Mouse (Mus musculus): ENCODE measurements around the gene Mtmr4. TPM values are rescaled to one million over a fixed set of nuclear protein-coding genes. Genes with fewer than 3 reads are reported as not detected.

Mtmr4 gene
- total RNA-seq, 2 experiments from 2014 or later: 91.7 to 96.4 TPM

GRCm38 (mm10) chr11:87581161-87581865 lies 10.6 kb upstream of the Mtmr4 start:
- no peak for DNase-seq (ENCODE audit: low spot score in 2 of 2)

GRCm38 (mm10) chr11:87581933-87582710 lies 9.8 kb upstream of the Mtmr4 start:
- DNase-seq (ENCODE audit: low spot score in 2 of 2): peak; percentile 51 to 73

- no peak for DNase-seq (ENCODE audit: low spot score in 2 of 2)
These were observed 8.5 kb upstream of the Mtmr4 start for GRCm38 (mm10) chr11:87583291-87584034.

GRCm38 (mm10) chr11:87584711-87585505 lies 7.1 kb upstream of the Mtmr4 start:
- DNase-seq (ENCODE audit: low spot score in 2 of 2): no peak

- no peak for DNase-seq (ENCODE audit: low spot score in 2 of 2)
These were observed 4.6 kb upstream of the Mtmr4 start for GRCm38 (mm10) chr11:87587211-87587874.

GRCm38 (mm10) chr11:87589605-87590004 lies 2.4 kb upstream of the Mtmr4 start:
- DNase-seq (ENCODE audit: low spot score in 2 of 2): no peak

GRCm38 (mm10) chr11:87590841-87591525 lies 979 bp upstream of the Mtmr4 start:
- peak in 1 of 2 experiments; percentile 54 for DNase-seq (ENCODE audit: low spot score in 2 of 2)

- no peak for DNase-seq (ENCODE audit: low spot score in 2 of 2)
These were observed 363 bp downstream of the Mtmr4 start for GRCm38 (mm10) chr11:87592354-87592695.

GRCm38 (mm10) chr11:87592713-87593598 lies 994 bp downstream of the Mtmr4 start:
- no peak for DNase-seq (ENCODE audit: low spot score in 2 of 2)

GRCm38 (mm10) chr11:87595327-87595841 lies 3.4 kb downstream of the Mtmr4 start:
- peak; percentile 83 to 87 for DNase-seq (ENCODE audit: low spot score in 2 of 2)

GRCm38 (mm10) chr11:87595976-87596375 lies 4.0 kb downstream of the Mtmr4 start:
- peak in 1 of 2 experiments; percentile 47 for DNase-seq (ENCODE audit: low spot score in 2 of 2)

GRCm38 (mm10) chr11:87596492-87596891 lies 4.5 kb downstream of the Mtmr4 start:
- no peak for DNase-seq (ENCODE audit: low spot score in 2 of 2)

- DNase-seq (ENCODE audit: low spot score in 2 of 2): no peak
These were observed 5.1 kb downstream of the Mtmr4 start for GRCm38 (mm10) chr11:87597061-87597460.

GRCm38 (mm10) chr11:87599395-87600089 lies 7.6 kb downstream of the Mtmr4 start:
- DNase-seq (ENCODE audit: low spot score in 2 of 2): no peak

- no peak for DNase-seq (ENCODE audit: low spot score in 2 of 2)
These were observed 8.4 kb downstream of the Mtmr4 start for GRCm38 (mm10) chr11:87600322-87600853.

- DNase-seq (ENCODE audit: low spot score in 2 of 2): no peak
These were observed 10.3 kb downstream of the Mtmr4 start for GRCm38 (mm10) chr11:87602234-87602633.

GRCm38 (mm10) chr11:87603571-87603970 lies 11.6 kb downstream of the Mtmr4 start:
- no peak for DNase-seq (ENCODE audit: low spot score in 2 of 2)

- DNase-seq (ENCODE audit: low spot score in 2 of 2): no peak
These were observed 17.3 kb downstream of the Mtmr4 start for GRCm38 (mm10) chr11:87609264-87609663.
